8 mouse cellular contexts compared by ENCODE assay signal in the genomic region with DNA sequence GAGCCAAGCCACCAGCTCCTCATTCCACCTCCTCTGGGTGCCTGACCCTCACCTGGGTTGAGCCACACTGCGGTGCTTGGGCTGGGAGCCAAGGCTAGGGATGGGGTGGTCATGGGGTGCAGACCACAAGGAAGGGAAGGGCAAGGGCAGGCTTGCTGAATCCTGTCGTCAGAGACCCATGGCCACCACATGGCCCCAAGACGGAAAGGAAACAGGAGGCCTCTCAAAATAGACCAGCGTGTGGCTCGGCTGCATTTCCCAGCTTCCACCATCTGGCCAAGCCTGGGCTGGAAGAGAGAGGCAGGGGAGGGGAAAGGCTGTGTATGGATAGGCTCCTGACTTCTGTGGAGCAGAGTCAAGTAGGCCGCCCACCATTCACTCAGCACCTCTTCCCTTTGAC. TPM values are rescaled to one million over a fixed set of nuclear protein-coding genes. Genes with fewer than 3 reads are reported as not detected.
DNase-seq lines count a peak whose midpoint lies in the region.

No protein-coding gene starts in this region.

- DNase-seq in gastrocnemius, adult 18-20 months (ENCODE audit: low spot score) = peak; percentile 50
- DNase-seq in gastrocnemius, postnatal 4 days (ENCODE audit: low spot score in 2 of 2) = no peak
- DNase-seq in left cerebral cortex, postnatal 14 days (ENCODE audit: low spot score in 2 of 2) = peak; percentile 43 to 61
- DNase-seq in left cerebral cortex, adult 18-20 months (ENCODE audit: low spot score in 2 of 2) = no peak
- peak; percentile 36 to 47 for DNase-seq in cerebellum, postnatal 10 days
- DNase-seq in left cerebral cortex, postnatal 4 days = peak; percentile 13
- no peak for DNase-seq in adrenal gland, postnatal 14 days
- DNase-seq in thymus, postnatal 4 days = no peak

- intact Hi-C loops in left cerebral cortex, postnatal 14 days (cut with DNase I) = loop anchor here (5.0 kb wide), 1 partner anchor 39 kb away; no protein-coding TSS in a partner anchor
- intact Hi-C loops in left cerebral cortex, postnatal 4 days (cut with DNase I) = no loop called here

RNA-seq across cellular contexts. Expression of gene Accsl, which starts 34.5 kb away (rescaled TPM):
- total RNA-seq in gastrocnemius, adult 18-20 months (2021) = not detected
- not detected for total RNA-seq in gastrocnemius, postnatal 4 days (2021)
- total RNA-seq in left cerebral cortex, postnatal 14 days (2021) = 1 to 10 TPM in 1 of 2 experiments, not detected in 1; 1.2 TPM
- total RNA-seq in left cerebral cortex, adult 18-20 months (2021) = under 1 TPM in 1 of 2 experiments, not detected in 1; 0.21 TPM
- total RNA-seq in left cerebral cortex, postnatal 4 days (2021) = under 1 TPM in 1 of 2 experiments, not detected in 1; 0.68 TPM
- 1.2 TPM in 2 replicates for total RNA-seq in adrenal gland, postnatal 14 days (2021)

RNA-seq across cellular contexts. Expression of gene Gm13889, which starts 53.6 kb away (rescaled TPM):
- total RNA-seq in gastrocnemius, adult 18-20 months (2021) = 10 to 100 TPM in 1 of 2 experiments, 1 to 10 TPM in 1; 4.8 to 23.7 TPM
- total RNA-seq in gastrocnemius, postnatal 4 days (2021) = 10 to 100 TPM; 29.8 to 35.1 TPM
- 10 to 100 TPM; 62.3 to 73.1 TPM for total RNA-seq in left cerebral cortex, postnatal 14 days (2021)
- 10 to 100 TPM; 54.6 to 63.1 TPM for total RNA-seq in left cerebral cortex, adult 18-20 months (2021)
- 10 to 100 TPM; 44.3 to 45.6 TPM for total RNA-seq in left cerebral cortex, postnatal 4 days (2021)
- total RNA-seq in adrenal gland, postnatal 14 days (2021) = 29.6 and 43.3 TPM in 2 replicates

RNA-seq across cellular contexts. Expression of gene Accs, which starts 53.7 kb away (rescaled TPM):
- total RNA-seq in gastrocnemius, adult 18-20 months (2021) = 1 to 10 TPM; 3.2 to 3.4 TPM
- total RNA-seq in gastrocnemius, postnatal 4 days (2021) = 10 to 100 TPM; 11.2 to 12.2 TPM
- 1 to 10 TPM; 3.2 to 3.7 TPM for total RNA-seq in left cerebral cortex, postnatal 14 days (2021)
- total RNA-seq in left cerebral cortex, adult 18-20 months (2021) = 1 to 10 TPM; 3.4 to 4.9 TPM
- total RNA-seq in left cerebral cortex, postnatal 4 days (2021) = 1 to 10 TPM; 6.7 to 7.4 TPM
- total RNA-seq in adrenal gland, postnatal 14 days (2021) = 6.7 and 11.6 TPM in 2 replicates

Comparison
In these comparisons a context has a peak if more than half of its experiments do, and no peak if none do; other contexts are left out.
1. DNase-seq: peak in gastrocnemius, adult 18-20 months (single experiment), left cerebral cortex, postnatal 14 days (2 of 2), cerebellum, postnatal 10 days (2 of 2) and left cerebral cortex, postnatal 4 days (single experiment); none in gastrocnemius, postnatal 4 days (0 of 2), left cerebral cortex, adult 18-20 months (0 of 2), adrenal gland, postnatal 14 days (single experiment) and thymus, postnatal 4 days (single experiment).